Mouse (Mus musculus) intestine, embryonic 15.5 days (tissue): Measurements from ENCODE around the gene Smim9. TPM values are rescaled to one million over a fixed set of nuclear protein-coding genes. Genes with fewer than 3 reads are reported as not detected.
A peak's percentile ranks its signal among the peaks of the same experiment; 100 is the strongest.
"Not testable (repeated sequence)": the region's sequence is repeated elsewhere in the genome, so short reads cannot be mapped to it uniquely, and the experiment has no call there.

ENCODE experiments used
- ATAC-seq: fragments of 200-750 bp; cut with Nextera tagmentation; 2 replicates; pipeline ENCODE4 v1.8.0; 2017; ENCODE audit warnings: moderate TSS enrichment, moderate library complexity
- H3K27ac ChIP-seq: fragments of 300-500 bp; sonication (generic); 2 replicates; pipeline ENCODE4 v1.5.1; 2015; ENCODE audit warnings: mild to moderate bottlenecking, inconsistent platforms
- H3K27me3 ChIP-seq: fragments of 300-500 bp; sonication (generic); replicated peaks from 2 replicates; pipeline ENCODE4 v1.6.1; 2015; ENCODE audit warnings: inconsistent platforms
- H3K36me3 ChIP-seq: fragments of 300-500 bp; sonication (generic); 2 replicates; pipeline ENCODE4 v1.6.1; 2015; ENCODE audit warnings: inconsistent platforms
- H3K4me1 ChIP-seq: fragments of 300-500 bp; sonication (generic); replicated peaks from 2 replicates; pipeline ENCODE4 v1.6.1; 2015; ENCODE audit warnings: inconsistent platforms
- H3K4me2 ChIP-seq: fragments of 300-500 bp; sonication (generic); replicated peaks from 2 replicates; pipeline ENCODE4 v1.6.1; 2015; ENCODE audit warnings: mild to moderate bottlenecking, inconsistent platforms
- H3K4me3 ChIP-seq: fragments of 300-500 bp; sonication (generic); replicated peaks from 2 replicates; pipeline ENCODE4 v1.5.1; 2015; ENCODE audit warnings: inconsistent platforms
- H3K9ac ChIP-seq: fragments of 300-500 bp; sonication (generic); 2 replicates; pipeline ENCODE4 v1.6.1; 2015; ENCODE audit warnings: inconsistent platforms
- H3K9me3 ChIP-seq: fragments of 300-500 bp; sonication (generic); 2 replicates; pipeline ENCODE4 v1.6.1; 2016; ENCODE audit warnings: inconsistent platforms
- WGBS: fragments of 180-500 bp; shearing (Covaris S2); methylation state at CpG from one replicate; pipeline ENCODE4 v1.1.7; 2015; 5-methylcytosine and 5-hydroxymethylcytosine counted together
- polyA plus RNA-seq: library from polyadenylated mRNA; unstranded; fragments of >200 nt; fragmentation: Nextera tagmentation; extraction: Ambion mirVana; gene quantifications from 2 replicates; pipeline ENCODE4 v1.2.1, GENCODE M21; 2015

Gene Smim9
- polyA plus RNA-seq, result not detected in 2 replicates

- 73% methylated on average over 1 of the region's 1 CpGs for WGBS
These were observed at the start of gene Smim9 for GRCm38 (mm10) chrX:75163670-75164069. Smim9 (minus strand) TSS chrX:75163770.

GRCm38 (mm10) chrX:75155576-75156243 is 7.9 kb downstream of the Smim9 start:
- no peaks in the 10 kb centered on the region for H3K27me3 ChIP-seq
- no peaks in the 10 kb centered on the region for H3K9me3 ChIP-seq
- WGBS, result 18% methylated on average over 34 of the region's 49 CpGs
- peak overlapping the region; percentile 61 for H3K4me2 ChIP-seq
- H3K4me3 ChIP-seq, result peak overlapping the region; percentile 36
- no peaks in the 10 kb centered on the region for H3K36me3 ChIP-seq
- H3K9ac ChIP-seq, result no peak overlapping the region; the same call in 1 of the 2 replicates
- H3K27ac ChIP-seq, result no peak overlapping the region
- peak; percentile 96 for ATAC-seq
- no peaks in the 10 kb centered on the region for H3K4me1 ChIP-seq

More at GRCm38 (mm10) chrX:75163670-75164069, at the start of gene Smim9:
- no peak within 1 kb of the TSS for H3K4me3 ChIP-seq
- H3K4me1 ChIP-seq, result no peaks in the 10 kb centered on the region
- ATAC-seq, result no peak
- H3K27me3 ChIP-seq, result no peaks in the 10 kb centered on the region
- no peaks in the 10 kb centered on the region for H3K9me3 ChIP-seq
- no peak within 1 kb of the TSS for H3K27ac ChIP-seq
- no peak within 1 kb of the TSS for H3K9ac ChIP-seq
- no peaks in the 10 kb centered on the region for H3K36me3 ChIP-seq
- no peak within 1 kb of the TSS for H3K4me2 ChIP-seq

GRCm38 (mm10) chrX:75152249-75152648 is 11.3 kb downstream of the Smim9 start:
- Histone ChIP-seq H3K36me3 (no peaks in the 10 kb centered on the region), H3K4me2 (no peak overlapping the region), H3K27ac (0 out of 2 replicates have a peak overlapping the region, but pooled peaks have one; percentile 17), H3K9me3 (no peaks in the 10 kb centered on the region), H3K4me1 (no peaks in the 10 kb centered on the region), H3K4me3 (no peak overlapping the region), H3K9ac (no peak overlapping the region), H3K27me3 (no peaks in the 10 kb centered on the region)
- peak; percentile 66 for ATAC-seq
- WGBS, result 47% methylated on average over 1 of the region's 1 CpGs

- no peak overlapping the region for H3K4me3 ChIP-seq
- H3K4me2 ChIP-seq, result no peak overlapping the region
- WGBS, result 84% methylated on average over 2 of the region's 2 CpGs
- H3K4me1 ChIP-seq, result no peaks in the 10 kb centered on the region
- no peak overlapping the region for H3K27ac ChIP-seq
- no peaks in the 10 kb centered on the region for H3K36me3 ChIP-seq
- H3K9me3 ChIP-seq, result no peaks in the 10 kb centered on the region
- no peaks in the 10 kb centered on the region for H3K27me3 ChIP-seq
- no peak overlapping the region for H3K9ac ChIP-seq
- no peak for ATAC-seq
These were observed 13.3 kb downstream of the Smim9 start for GRCm38 (mm10) chrX:75150304-75150703.

- Histone ChIP-seq H3K4me3 (no peak overlapping the region), H3K4me2 (no peak overlapping the region), H3K9ac (no peak overlapping the region), H3K4me1 (no peaks in the 10 kb centered on the region), H3K36me3 (no peaks in the 10 kb centered on the region), H3K27me3 (no peaks in the 10 kb centered on the region), H3K9me3 (no peaks in the 10 kb centered on the region), H3K27ac (no peak overlapping the region)
- no peak for ATAC-seq
- WGBS, result 58% methylated on average over 4 of the region's 4 CpGs
These were observed 15.2 kb downstream of the Smim9 start for GRCm38 (mm10) chrX:75148414-75148813.

- H3K4me3 ChIP-seq, result peak overlapping the region; percentile 19
- 41% methylated on average over 22 of the region's 42 CpGs for WGBS
- ATAC-seq, result peak; percentile 65
These were observed 20.4 kb downstream of the Smim9 start for GRCm38 (mm10) chrX:75143124-75143555.

GRCm38 (mm10) chrX:75138182-75138581 is 25.4 kb downstream of the Smim9 start:
- WGBS, result 89% methylated on average over 2 of the region's 2 CpGs
- Histone ChIP-seq H3K27me3 (no peaks in the 10 kb centered on the region), H3K4me3 (no peak overlapping the region), H3K4me2 (no peak overlapping the region), H3K9me3 (no peaks in the 10 kb centered on the region), H3K27ac (no peak overlapping the region), H3K36me3 (no peaks in the 10 kb centered on the region), H3K4me1 (no peaks in the 10 kb centered on the region), H3K9ac (no peak overlapping the region)
- no peak for ATAC-seq

More at GRCm38 (mm10) chrX:75143124-75143555, 20.4 kb downstream of the Smim9 start:
- H3K9ac ChIP-seq, H3K27me3 ChIP-seq, H3K36me3 ChIP-seq, H3K4me1 ChIP-seq, H3K27ac ChIP-seq, H3K9me3 ChIP-seq: not testable (repeated sequence)
- H3K4me2 ChIP-seq, result peak overlapping the region; percentile 57

- no peak overlapping the region for H3K4me3 ChIP-seq
- no peak for ATAC-seq
- no peaks in the 10 kb centered on the region for H3K9me3 ChIP-seq
- WGBS, result 70% methylated on average over 2 of the region's 2 CpGs
- H3K4me1 ChIP-seq, result no peaks in the 10 kb centered on the region
- no peak overlapping the region for H3K27ac ChIP-seq
- H3K4me2 ChIP-seq, result no peak overlapping the region
- H3K27me3 ChIP-seq, result no peaks in the 10 kb centered on the region
- no peaks in the 10 kb centered on the region for H3K36me3 ChIP-seq
- H3K9ac ChIP-seq, result no peak overlapping the region
These were observed 25.8 kb downstream of the Smim9 start for GRCm38 (mm10) chrX:75137729-75138128.

GRCm38 (mm10) chrX:75136938-75137337 is 26.6 kb downstream of the Smim9 start:
- Histone ChIP-seq H3K9me3 (no peaks in the 10 kb centered on the region), H3K9ac (no peak overlapping the region), H3K4me1 (no peaks in the 10 kb centered on the region), H3K4me3 (no peak overlapping the region), H3K36me3 (no peaks in the 10 kb centered on the region), H3K4me2 (no peak overlapping the region), H3K27ac (no peak overlapping the region), H3K27me3 (no peaks in the 10 kb centered on the region)
- peak; percentile 85 for ATAC-seq

GRCm38 (mm10) chrX:75130467-75131160 is 33.0 kb downstream of the Smim9 start, which contains the start of gene Mpp1:
Mpp1 (minus strand) TSS chrX:75131016.
- ATAC-seq, result peak; percentile 98
- 14% methylated on average over 36 of the region's 36 CpGs for WGBS
- no peaks in the 10 kb centered on the region for H3K4me1 ChIP-seq
- H3K36me3 ChIP-seq, result no peaks in the 10 kb centered on the region
- peak within 1 kb of the TSS; percentile 61 for H3K9ac ChIP-seq
- H3K9me3 ChIP-seq, result no peaks in the 10 kb centered on the region
- peak within 1 kb of the TSS; percentile 67 for H3K27ac ChIP-seq
- no peaks in the 10 kb centered on the region for H3K27me3 ChIP-seq
- peak within 1 kb of the TSS; percentile 49 for H3K4me2 ChIP-seq
- H3K4me3 ChIP-seq, result peak within 1 kb of the TSS; percentile 47

GRCm38 (mm10) chrX:75129474-75129873 is 34.1 kb downstream of the Smim9 start:
- Histone ChIP-seq H3K9ac (no peak overlapping the region), H3K4me1 (no peaks in the 10 kb centered on the region), H3K4me3 (peak overlapping the region; percentile 7; the same call in 1 of the 2 replicates), H3K36me3 (no peaks in the 10 kb centered on the region), H3K9me3 (no peaks in the 10 kb centered on the region), H3K27me3 (no peaks in the 10 kb centered on the region), H3K4me2 (peak overlapping the region; percentile 34), H3K27ac (no peak overlapping the region)
- 57% methylated on average over 2 of the region's 2 CpGs for WGBS
- ATAC-seq, result no peak

GRCm38 (mm10) chrX:75128333-75128980 is 35.1 kb downstream of the Smim9 start:
- Histone ChIP-seq H3K36me3 (no peaks in the 10 kb centered on the region), H3K9ac (no peak overlapping the region), H3K9me3 (no peaks in the 10 kb centered on the region), H3K4me2 (peak overlapping the region; percentile 36; the same call in 1 of the 2 replicates), H3K4me3 (no peak overlapping the region), H3K4me1 (no peaks in the 10 kb centered on the region), H3K27me3 (no peaks in the 10 kb centered on the region), H3K27ac (no peak overlapping the region)
- peak; percentile 35; the same call in 1 of the 2 replicates for ATAC-seq
